Mouse (Mus musculus) adrenal gland (tissue): Measurements from ENCODE around the gene Chac1.

ENCODE experiments used
- intact Hi-C: fragments of 180-260 bp; cut with DNase I; formaldehyde crosslinking; loops from one replicate; pipeline ENCODE4 v1.15.1; 2025

The Chac1 gene

GRCm38 (mm10) chr2:119367346-119367745, 16.3 kb downstream of the Chac1 start:
- intact Hi-C loops, result no loop called here

- intact Hi-C loops, result no loop called here
These were observed 19.1 kb downstream of the Chac1 start for GRCm38 (mm10) chr2:119370116-119370515.

GRCm38 (mm10) chr2:119377286-119377685, 26.3 kb downstream of the Chac1 start:
- intact Hi-C loops, result loop anchor here (5.0 kb wide), 1 partner anchor 40 kb away; no protein-coding TSS in a partner anchor

GRCm38 (mm10) chr2:119377826-119378225, 26.8 kb downstream of the Chac1 start:
- intact Hi-C loops, result loop anchor here (5.0 kb wide), 1 partner anchor 41 kb away; no protein-coding TSS in a partner anchor

- intact Hi-C loops, result loop anchor here (5.0 kb wide), 1 partner anchor 42 kb away; no protein-coding TSS in a partner anchor
These were observed 28.4 kb downstream of the Chac1 start for GRCm38 (mm10) chr2:119379455-119379854.

GRCm38 (mm10) chr2:119388266-119388665, 37.2 kb downstream of the Chac1 start:
- intact Hi-C loops, result no loop called here

- intact Hi-C loops, result no loop called here
These were observed 39.0 kb downstream of the Chac1 start for GRCm38 (mm10) chr2:119389992-119390391.

GRCm38 (mm10) chr2:119398252-119398651, 47.2 kb downstream of the Chac1 start:
- intact Hi-C loops, result no loop called here

- intact Hi-C loops, result no loop called here
These were observed 47.6 kb downstream of the Chac1 start for GRCm38 (mm10) chr2:119398665-119399064.

GRCm38 (mm10) chr2:119399313-119399712, 48.3 kb downstream of the Chac1 start:
- intact Hi-C loops, result no loop called here
